Mouse (Mus musculus) G1E-ER4 (cell line): Measurements from ENCODE around the gene Tom1l2. TPM values are rescaled to one million over a fixed set of nuclear protein-coding genes. Genes with fewer than 3 reads are reported as not detected.

ENCODE experiments used
- GATA1 ChIP-seq: IDR thresholded peaks from one replicate; pipeline ENCODE4 v1.8.0; 2012; ENCODE audit warnings: low read length, inconsistent platforms
- polyA plus RNA-seq: library from polyadenylated mRNA; stranded (reverse); fragments of >175 nt; gene quantifications from 2 replicates; pipeline ENCODE4 v1.2.3, GENCODE M21; 2012

The Tom1l2 gene
- polyA plus RNA-seq, 1 experiment: 38.0 TPM

- TF ChIP-seq GATA1: no peak
Observed at GRCm38 (mm10) chr11:60297772-60298171, 54.9 kb downstream of the Tom1l2 start.

DNA sequence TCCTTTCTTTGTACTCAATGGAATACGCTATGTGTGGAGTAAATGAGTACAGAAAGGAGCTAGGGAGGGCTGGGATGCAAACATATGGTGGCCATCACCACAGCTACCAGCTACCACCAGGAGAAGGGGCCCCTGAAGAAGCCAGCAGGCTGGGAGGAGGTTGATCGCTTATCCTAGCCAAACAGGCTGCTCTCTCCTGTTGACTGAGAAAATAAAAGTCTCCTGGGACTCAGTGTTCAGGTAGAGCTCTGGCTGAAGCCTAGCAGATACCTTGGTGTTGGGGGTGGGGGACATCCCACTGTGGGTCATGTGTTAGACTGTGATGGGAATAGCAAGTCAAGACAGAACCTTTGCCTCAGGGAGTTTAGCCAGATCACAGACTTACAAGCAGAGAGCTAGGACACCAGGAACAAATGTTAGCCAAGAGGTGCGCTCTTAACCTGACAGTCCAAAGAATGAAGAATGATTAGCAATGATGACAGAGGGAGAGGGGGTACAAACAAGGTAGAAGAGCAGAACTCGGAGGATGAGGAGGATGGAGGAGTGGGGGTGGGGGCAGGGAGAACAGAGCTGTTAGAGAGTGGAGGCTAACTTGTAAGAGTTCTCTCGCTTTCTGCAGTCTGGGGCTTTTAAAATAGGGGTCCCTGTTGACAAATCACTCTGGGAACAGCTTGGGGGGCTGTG is 57.9 kb downstream of the Tom1l2 start:
- TF ChIP-seq GATA1: no peak

GRCm38 (mm10) chr11:60293683-60294629 is 58.7 kb downstream of the Tom1l2 start:
- TF ChIP-seq GATA1: no peak

DNA sequence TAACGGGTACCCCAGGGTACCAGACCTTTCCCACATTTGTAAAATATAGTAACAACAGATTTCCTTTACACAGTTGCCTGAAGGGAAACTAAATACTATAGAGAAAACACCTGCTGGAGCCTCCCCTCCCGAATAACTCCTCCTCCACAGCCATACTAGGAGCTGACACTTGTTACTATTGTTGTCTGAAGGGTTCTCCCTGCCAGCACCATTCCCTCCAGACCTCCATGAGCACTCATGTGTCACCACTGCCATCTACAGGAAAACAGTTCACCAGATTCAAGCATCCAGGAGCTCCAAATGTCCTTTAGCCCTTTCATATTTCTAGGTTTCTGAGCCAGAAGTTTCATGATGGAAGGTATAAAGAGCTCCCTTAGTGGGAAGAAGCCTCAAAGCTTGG is 60.0 kb downstream of the Tom1l2 start:
- TF ChIP-seq GATA1: no peak

DNA sequence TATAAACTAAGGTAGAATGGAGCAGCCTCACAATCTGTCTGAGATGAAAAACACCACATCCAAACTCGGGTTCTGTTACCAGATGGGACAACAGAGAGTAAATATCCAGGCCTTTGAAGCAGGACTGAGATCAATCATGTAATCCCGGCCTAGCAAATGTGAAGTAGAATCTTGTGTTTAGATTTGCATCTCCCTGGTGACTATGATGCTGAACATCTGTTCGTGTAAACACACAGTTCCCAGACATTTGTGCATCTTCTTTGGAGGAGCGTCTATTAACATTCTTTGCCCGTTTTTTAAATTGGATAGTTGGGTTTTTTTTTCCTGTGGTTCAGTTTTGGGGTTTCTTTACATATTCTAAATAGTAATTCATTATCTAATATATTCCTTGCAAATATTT is 63.7 kb downstream of the Tom1l2 start:
- TF ChIP-seq GATA1: no peak

DNA sequence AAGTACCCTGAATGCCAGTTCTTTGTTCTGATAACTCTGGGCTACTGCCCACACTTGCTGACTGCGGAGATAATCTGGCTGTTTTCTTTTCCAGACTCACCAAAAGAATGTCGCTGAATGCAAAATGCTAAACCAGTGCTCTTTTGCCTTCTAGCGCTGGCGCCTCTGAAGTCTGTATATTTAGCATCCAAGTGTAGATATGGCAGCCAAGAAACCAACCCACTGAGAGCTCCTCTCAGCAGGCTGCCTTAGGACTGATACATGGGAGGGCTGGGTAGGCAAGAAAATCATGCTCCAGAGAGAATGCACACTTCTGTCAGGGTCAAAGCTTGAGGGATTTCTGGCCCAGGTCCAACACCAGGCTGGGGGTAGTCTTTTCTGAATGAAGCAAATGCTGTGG is 66.4 kb downstream of the Tom1l2 start:
- no peak for TF ChIP-seq GATA1

GRCm38 (mm10) chr11:60280429-60281414 is 72.0 kb downstream of the Tom1l2 start:
- TF ChIP-seq GATA1: peak; percentile 10

GRCm38 (mm10) chr11:60279483-60279882 is 73.2 kb downstream of the Tom1l2 start:
- TF ChIP-seq GATA1: no peak

DNA sequence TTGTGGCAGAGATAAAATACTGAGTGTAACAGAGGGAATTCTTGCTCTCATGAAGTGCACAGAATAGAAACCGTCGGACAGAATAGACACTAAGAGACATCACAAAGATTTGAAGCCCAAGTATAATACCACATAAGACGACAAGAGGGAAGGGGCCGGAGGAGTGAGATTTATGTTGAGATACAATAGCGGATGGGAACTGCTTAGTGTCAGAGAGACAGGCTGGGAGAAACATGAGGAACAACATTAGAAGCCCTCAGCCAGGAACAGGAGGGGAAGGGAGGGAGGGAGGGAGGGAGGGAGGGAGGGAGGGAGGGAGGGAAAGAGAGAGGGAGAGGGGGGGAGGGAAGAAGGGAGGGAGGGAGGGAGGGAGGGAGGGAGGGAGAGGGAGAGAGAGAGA is 74.9 kb downstream of the Tom1l2 start:
- no peak for TF ChIP-seq GATA1

DNA sequence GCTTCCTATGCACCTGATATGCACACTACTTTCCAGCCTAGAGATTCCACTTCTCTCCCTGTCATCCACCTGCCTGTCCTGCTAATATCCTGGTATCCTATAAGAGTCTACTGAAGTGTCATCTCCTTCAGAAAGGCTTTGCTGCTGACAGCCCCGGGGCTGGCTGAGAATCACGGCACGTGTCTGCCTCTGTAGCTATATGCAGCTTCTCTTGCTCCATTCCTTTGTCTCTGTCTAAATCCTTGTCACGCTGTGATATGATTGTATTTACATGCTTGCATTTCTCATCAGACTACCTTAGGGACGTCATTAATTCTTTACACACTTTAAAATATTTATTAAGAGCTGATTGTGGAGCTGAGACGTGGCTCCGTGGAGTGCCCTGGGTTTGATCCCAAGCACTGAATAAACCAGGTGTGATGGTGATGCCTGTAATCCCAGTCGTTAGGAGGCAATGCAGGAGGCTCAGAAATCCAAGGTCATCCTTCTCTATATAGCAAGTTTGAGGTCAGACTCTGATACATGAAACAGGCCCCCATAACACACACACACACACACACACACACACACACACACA is 75.5 kb downstream of the Tom1l2 start:
- TF ChIP-seq GATA1: no peak

- no peak for TF ChIP-seq GATA1
Observed at GRCm38 (mm10) chr11:60276408-60277093, 76.2 kb downstream of the Tom1l2 start.

DNA sequence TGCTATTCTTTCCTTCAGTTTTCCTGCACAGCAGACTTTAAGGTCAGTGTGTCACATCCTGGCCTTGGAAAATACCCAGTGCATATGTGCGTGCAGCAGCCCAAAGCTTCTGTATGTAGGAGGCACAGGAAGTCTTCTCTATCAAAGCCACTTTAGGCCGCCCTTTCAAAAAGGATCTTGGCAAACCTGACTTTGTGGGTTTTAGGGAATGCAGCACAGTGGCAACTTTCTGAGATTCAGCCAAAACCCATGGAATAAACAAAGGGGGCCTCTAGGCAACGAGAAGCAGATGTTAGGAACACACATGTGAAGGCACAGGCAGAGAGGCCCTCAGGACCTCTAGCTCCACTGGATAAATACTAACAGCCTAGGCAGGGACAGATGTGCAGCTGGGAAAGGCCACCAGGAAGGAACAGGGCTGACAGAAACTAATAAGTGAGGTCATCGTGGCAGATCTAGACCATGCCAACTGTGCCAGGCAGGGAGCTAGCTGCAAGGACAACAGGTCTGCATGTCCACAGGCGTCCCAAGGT is 79.4 kb downstream of the Tom1l2 start:
- no peak for TF ChIP-seq GATA1

DNA sequence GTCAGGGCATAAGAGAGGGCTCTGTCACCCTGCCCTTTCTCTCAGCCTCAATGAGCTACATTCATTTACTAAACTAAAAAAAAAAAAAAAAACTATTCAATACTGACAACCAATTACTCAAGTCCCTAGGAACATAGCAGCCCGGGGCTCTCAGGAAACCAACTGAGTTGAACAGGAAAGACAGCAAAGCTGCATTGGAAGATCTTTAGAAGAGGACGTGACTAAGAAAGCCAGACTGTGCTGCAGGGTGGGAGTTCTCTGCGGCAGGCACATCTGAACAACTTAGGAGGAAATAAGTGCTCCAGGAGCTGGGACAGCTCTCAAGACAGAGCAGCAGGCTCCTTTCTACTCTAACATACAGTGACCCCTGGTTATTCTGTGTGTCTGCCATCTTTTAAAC is 84.1 kb downstream of the Tom1l2 start:
- no peak for TF ChIP-seq GATA1

DNA sequence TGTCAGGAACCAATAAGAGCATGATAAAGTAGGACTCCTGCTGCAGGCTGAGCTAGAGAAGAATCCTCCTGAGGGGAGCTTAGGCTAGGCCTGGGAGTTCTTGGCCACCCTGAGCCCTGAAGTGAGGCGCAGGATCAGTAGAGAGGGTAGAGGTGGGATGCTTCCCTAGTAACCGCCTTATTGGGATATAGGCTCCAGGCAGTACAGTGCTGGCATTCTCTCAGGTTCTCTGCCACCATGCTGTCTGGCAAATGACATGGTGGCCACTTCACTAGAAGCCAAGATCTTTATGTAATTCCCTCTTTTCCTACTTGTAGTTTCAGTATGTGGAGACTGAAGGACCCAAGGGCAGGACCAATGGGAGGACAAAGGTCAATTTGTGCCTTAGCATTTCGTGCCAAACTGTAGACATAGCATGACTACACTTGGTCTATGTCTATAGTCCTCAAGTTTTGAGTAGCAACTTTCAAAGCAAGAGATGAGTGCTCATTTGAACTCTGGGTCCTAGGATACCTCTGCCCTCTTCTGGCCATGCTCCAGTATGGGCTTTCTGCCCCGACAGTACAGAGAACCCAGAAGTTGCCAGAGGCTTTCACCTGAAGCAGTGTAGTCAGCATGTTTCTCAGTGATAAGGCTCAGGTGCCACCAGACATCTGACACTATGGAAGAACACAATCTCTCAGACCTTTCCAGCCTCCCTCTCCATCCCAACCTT is 87.3 kb downstream of the Tom1l2 start:
- TF ChIP-seq GATA1: no peak
